Mouse (Mus musculus) frontal cortex, adult (tissue): ENCODE data around the gene Tpbpa.
"Not testable (repeated sequence)": the region's sequence is repeated elsewhere in the genome, so short reads cannot be mapped to it uniquely, and the experiment has no call there.

Experiments used
- ATAC-seq: cut with Nextera tagmentation; 2 replicates; pipeline ENCODE4 v1.9.2; 2017; ENCODE audit warnings: mild to moderate bottlenecking, moderate library complexity, mixed read lengths; ENCODE audit not compliant: low TSS enrichment

The Tpbpa gene

GRCm38 (mm10) chr13:60941884-60942283, at the start of gene Tpbpa:
Gene Tpbpa (minus strand): TSS chr13:60941984.
- not testable (repeated sequence) for ATAC-seq

DNA sequence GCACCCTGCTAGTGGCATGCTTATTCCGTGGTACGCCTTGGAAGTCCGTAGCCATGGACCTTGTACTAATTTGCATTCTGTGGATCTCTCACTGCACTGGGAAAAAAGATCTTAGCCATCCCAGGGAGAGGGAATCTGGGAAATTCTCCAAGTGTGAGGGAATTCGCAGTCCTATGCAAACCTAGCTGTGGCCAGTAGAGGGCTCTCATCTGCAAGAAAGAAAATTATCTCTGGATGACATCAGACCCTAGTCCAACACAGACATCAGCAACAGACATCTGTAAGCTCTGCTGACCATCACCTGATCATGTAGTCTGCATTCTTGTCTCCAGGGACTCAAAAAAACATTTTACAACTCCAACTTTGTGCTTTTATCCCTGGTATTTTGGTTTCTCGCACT, 45.1 kb upstream of the Tpbpa start:
- not testable (repeated sequence) for ATAC-seq

DNA sequence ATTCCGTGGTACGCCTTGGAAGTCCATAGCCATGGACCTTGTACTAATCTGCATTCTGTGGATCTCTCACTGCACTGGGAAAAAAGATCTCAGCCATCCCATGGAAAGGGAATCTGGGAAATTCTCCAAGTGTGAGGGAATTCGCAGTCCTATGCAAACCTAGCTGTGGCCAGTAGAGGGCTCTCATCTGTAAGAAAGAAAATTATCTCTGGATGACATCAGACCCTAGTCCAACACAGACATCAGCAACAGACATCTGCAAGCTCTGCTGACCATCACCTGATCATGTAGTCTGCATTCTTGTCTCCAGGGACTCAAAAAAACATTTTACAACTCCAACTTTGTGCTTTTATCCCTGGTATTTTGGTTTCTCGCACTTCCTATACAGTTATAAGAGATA, 30.5 kb upstream of the Tpbpa start:
- not testable (repeated sequence) for ATAC-seq

GRCm38 (mm10) chr13:60963985-60964384, 22.2 kb upstream of the Tpbpa start:
- not testable (repeated sequence) for ATAC-seq

DNA sequence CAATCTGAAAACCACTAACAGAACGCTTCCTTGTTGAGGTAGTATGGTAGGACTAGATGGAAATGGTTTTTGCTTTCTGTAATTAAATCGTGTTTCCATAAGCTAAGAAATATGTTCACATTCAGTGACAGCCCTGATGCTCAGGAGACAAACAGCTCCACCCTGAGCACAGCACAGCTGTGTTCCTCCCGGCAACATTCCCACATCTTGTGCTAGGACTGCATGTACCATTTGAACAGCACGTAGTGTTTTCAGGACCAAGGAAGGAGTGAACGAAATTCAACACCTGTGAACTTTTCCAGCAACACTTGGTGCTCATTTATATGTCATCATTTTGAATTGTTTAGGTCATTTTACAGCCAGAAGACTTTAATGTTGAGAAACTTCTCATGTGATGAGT, 19.9 kb upstream of the Tpbpa start:
- no peak for ATAC-seq

- ATAC-seq: no peak
Measured at GRCm38 (mm10) chr13:60936500-60936901, 5.3 kb downstream of the Tpbpa start, which contains the start of the genes Gm49391 and Ctla2a. Gene Gm49391 (minus strand): TSS chr13:60936571. Gene Ctla2a (minus strand): TSS chr13:60936625.

GRCm38 (mm10) chr13:60935490-60935889, 6.3 kb downstream of the Tpbpa start, which contains the start of gene Gm49393:
Gene Gm49393 (minus strand): TSS chr13:60935590.
- ATAC-seq: not testable (repeated sequence)

- not testable (repeated sequence) for ATAC-seq
Measured at GRCm38 (mm10) chr13:60904780-60905179, 37.0 kb downstream of the Tpbpa start, which contains the start of gene Tpbpb. Gene Tpbpb (minus strand): TSS chr13:60904880.

- ATAC-seq: 0 out of 2 replicates have a peak, but pooled peaks have one; percentile 27
Measured at GRCm38 (mm10) chr13:60897328-60897727, 44.5 kb downstream of the Tpbpa start, which contains the start of gene Ctla2b. Gene Ctla2b (minus strand): TSS chr13:60897447.

DNA sequence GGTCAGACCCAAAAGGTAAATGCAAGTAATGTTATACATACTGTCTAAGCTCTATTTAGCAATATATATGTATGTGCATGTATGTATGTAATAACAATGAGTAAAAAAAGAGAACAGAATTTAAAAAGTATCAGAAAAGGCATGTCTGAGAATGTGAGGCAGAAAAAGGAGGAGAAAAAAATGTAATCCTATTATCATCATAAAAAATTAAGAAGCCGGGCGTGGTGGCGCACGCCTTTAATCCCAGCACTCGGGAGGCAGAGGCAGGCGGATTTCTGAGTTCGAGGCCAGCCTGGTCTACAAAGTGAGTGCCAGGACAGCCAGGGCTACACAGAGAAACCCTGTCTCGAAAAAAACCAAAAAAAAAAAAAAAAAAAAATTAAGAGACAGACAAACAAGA, 45.0 kb downstream of the Tpbpa start, which contains the start of gene Gm49392:
Gm49392 (minus strand) TSS at position 101 of the 400 bp plus-strand sequence.
- not testable (repeated sequence) for ATAC-seq

DNA sequence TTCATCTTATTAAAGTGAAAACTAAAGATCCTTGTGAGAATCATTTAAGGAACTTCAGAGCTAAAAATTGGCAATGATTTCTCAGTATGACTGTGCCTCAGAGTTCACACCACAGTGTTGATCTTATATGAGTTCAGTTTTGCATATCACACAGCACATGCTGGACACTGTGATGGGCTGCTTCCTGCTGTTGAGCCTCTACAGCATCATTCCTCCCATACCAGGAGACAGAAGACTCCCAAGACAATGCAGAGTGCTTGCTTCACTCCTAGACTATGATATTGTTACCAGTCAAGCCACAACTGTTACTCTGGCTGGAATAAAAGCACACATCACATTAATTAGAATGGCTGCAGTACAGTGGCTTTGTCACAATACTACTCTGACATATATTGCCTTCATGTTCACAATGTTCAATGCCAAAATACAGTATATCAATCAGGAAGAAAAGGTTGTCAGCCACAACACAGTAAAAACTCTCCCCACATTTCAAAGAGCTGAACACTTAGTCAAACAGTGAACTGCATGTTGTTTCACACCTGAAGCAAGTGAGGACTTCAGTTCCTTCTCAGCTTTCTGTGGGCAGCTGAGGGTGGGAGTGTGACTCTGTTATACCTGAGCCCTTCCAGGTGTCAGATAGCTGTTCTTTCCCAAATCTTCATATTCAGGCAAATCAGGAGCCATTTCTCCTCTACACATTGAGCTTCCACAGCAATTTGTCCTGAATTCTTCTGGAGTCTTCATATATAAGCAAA, 46.2 kb downstream of the Tpbpa start:
- ATAC-seq: no peak

- no peak for ATAC-seq
Measured at GRCm38 (mm10) chr13:60892301-60892700, 49.5 kb downstream of the Tpbpa start.
